Mouse (Mus musculus) gastrocnemius, adult 8-10 months (tissue): ENCODE measurements around the gene Spi1. TPM values are rescaled to one million over a fixed set of nuclear protein-coding genes. Genes with fewer than 3 reads are reported as not detected.

Experiments used
- total RNA-seq, 4 experiments: library from RNA; stranded (reverse); gene quantifications; 2 replicates each; pipeline ENCODE4 v1.2.4; 2022

The Spi1 gene
- total RNA-seq, 4 experiments from 2014 or later = 0.40 to 0.56 (median 0.44) TPM; not detected in 1

Other genes with a start within 250 kb of the Spi1 start
- gene Mtch2, start 235.2 kb upstream of the Spi1 start, total RNA-seq = 100 to 1,000 TPM; 151 to 157 (median 154) TPM
- gene C1qtnf4, start 196.5 kb upstream of the Spi1 start, total RNA-seq = 1 to 10 TPM; 7.6 to 9.8 (median 8.5) TPM
- gene Kbtbd4, start 177.7 kb upstream of the Spi1 start, total RNA-seq = 10 to 100 TPM; 17.9 to 24.0 (median 22.6) TPM
- gene Ndufs3, start 177.6 kb upstream of the Spi1 start, total RNA-seq = 100 to 1,000 TPM; 495 to 615 (median 547) TPM
- 10 to 100 TPM; 50.7 to 66.2 (median 63.7) TPM for gene Celf1, start 142.0 kb upstream of the Spi1 start, total RNA-seq
- 10 to 100 TPM; 28.6 to 33.9 (median 30.9) TPM for gene Rapsn, start 46.8 kb upstream of the Spi1 start, total RNA-seq
- 100 to 1,000 TPM; 199 to 280 (median 234) TPM for gene Psmc3, start 28.4 kb upstream of the Spi1 start, total RNA-seq
- 10 to 100 TPM; 19.9 to 21.4 (median 20.9) TPM for gene Slc39a13, start 12.0 kb upstream of the Spi1 start, total RNA-seq
- gene Mybpc3, start 35.8 kb downstream of the Spi1 start, total RNA-seq = under 1 TPM; 0.29 to 0.36 (median 0.31) TPM
- 1 to 10 TPM; 1.5 to 3.4 (median 2.2) TPM for gene Madd, start 101.4 kb downstream of the Spi1 start, total RNA-seq
- gene Nr1h3, start 120.4 kb downstream of the Spi1 start, total RNA-seq = 10 to 100 TPM; 20.7 to 31.4 (median 24.5) TPM
- gene Acp2, start 120.5 kb downstream of the Spi1 start, total RNA-seq = 10 to 100 TPM; 10.2 to 11.1 (median 10.5) TPM
- 1 to 10 TPM; 1.2 to 3.5 (median 2.0) TPM for gene Ddb2, start 154.6 kb downstream of the Spi1 start, total RNA-seq
- 100 to 1,000 TPM; 324 to 413 (median 369) TPM for gene Pacsin3, start 173.6 kb downstream of the Spi1 start, total RNA-seq
- 100 to 1,000 TPM; 170 to 194 (median 181) TPM for gene Arfgap2, start 182.6 kb downstream of the Spi1 start, total RNA-seq